Mouse (Mus musculus): ENCODE measurements around the gene Elovl3.

GRCm38 (mm10) chr19:46169396-46169795 lies 37.7 kb downstream of the Elovl3 start:
- TF ChIP-seq CEBPB (IDR thresholded peaks at IDR 0.05; ENCODE audit: low read depth) (no peak), CTCF (IDR thresholded peaks at IDR 0.05; ENCODE audit: control insufficient read depth, insufficient read depth, insufficient read length) (no peak), MYOD1 (IDR thresholded peaks at IDR 0.05; ENCODE audit: control insufficient read depth, insufficient read length, low read depth) (no peak)

Data from C2C12 (cell line).